Mouse (Mus musculus) hindbrain, postnatal 0 days (tissue): ENCODE measurements around the gene Fmn2. TPM values are rescaled to one million over a fixed set of nuclear protein-coding genes. Genes with fewer than 3 reads are reported as not detected.
A peak's percentile ranks its signal among the peaks of the same experiment; 100 is the strongest.

Experiments used
- ATAC-seq: fragments of 200-750 bp; cut with Nextera tagmentation; 2 replicates; pipeline ENCODE4 v1.8.0; 2017; ENCODE audit warnings: mild to moderate bottlenecking, moderate TSS enrichment, moderate library complexity
- DNase-seq: peaks from one replicate; pipeline ENCODE4 v3.0.0-alpha.2; 2015; ENCODE audit warnings: low spot score
- H3K27ac ChIP-seq: fragments of 300-500 bp; sonication (generic); 2 replicates; pipeline ENCODE4 v1.5.1; 2014; ENCODE audit warnings: mild to moderate bottlenecking
- H3K27me3 ChIP-seq: fragments of 300-500 bp; sonication (generic); 2 replicates; pipeline ENCODE4 v1.6.1; 2014; ENCODE audit warnings: low read length, mixed read lengths; ENCODE audit not compliant: insufficient read depth
- H3K36me3 ChIP-seq: fragments of 300-500 bp; sonication (generic); 2 replicates; pipeline ENCODE4 v1.6.1; 2014; ENCODE audit warnings: low read length, mixed read lengths; ENCODE audit not compliant: insufficient read depth
- H3K4me1 ChIP-seq: fragments of 300-500 bp; sonication (generic); 2 replicates; pipeline ENCODE4 v1.6.1; 2014; ENCODE audit warnings: antibody characterized with exemption, low read length, mixed read lengths; ENCODE audit not compliant: insufficient read depth
- H3K4me2 ChIP-seq: fragments of 300-500 bp; sonication (generic); 2 replicates; pipeline ENCODE4 v1.6.1; 2014; ENCODE audit warnings: low read depth, mild to moderate bottlenecking, low read length, moderate library complexity, mixed read lengths
- H3K4me3 ChIP-seq: fragments of 300-500 bp; sonication (generic); 2 replicates; pipeline ENCODE4 v1.5.1; 2014; ENCODE audit warnings: low read length
- H3K9ac ChIP-seq: fragments of 300-500 bp; sonication (generic); replicated peaks from 2 replicates; pipeline ENCODE4 v1.6.1; 2014; ENCODE audit warnings: mild to moderate bottlenecking, low read length, moderate library complexity, mixed read lengths
- H3K9me3 ChIP-seq: fragments of 300-500 bp; sonication (generic); 2 replicates; pipeline ENCODE4 v1.6.1; 2016; ENCODE audit warnings: low read length, mixed read lengths
- CTCF ChIP-seq: IDR thresholded peaks from 2 replicates; pipeline ENCODE4 v1.5.1; 2016; ENCODE audit warnings: antibody characterized with exemption, control low read depth, low read depth
- WGBS: fragments of 180-500 bp; shearing (Covaris S2); extraction: QIAGEN DNeasy Blood & Tissue Kit; methylation state at CpG from one replicate; pipeline ENCODE4 v1.1.7; 2014; 5-methylcytosine and 5-hydroxymethylcytosine counted together
- polyA plus RNA-seq: library from polyadenylated mRNA; unstranded; fragments of >200 nt; fragmentation: Nextera tagmentation; extraction: Ambion mirVana; gene quantifications from 2 replicates; pipeline ENCODE4 v1.2.1, GENCODE M21; 2015
- total RNA-seq: library from RNA; depleted of rRNA; stranded (reverse); fragments of >200 nt; gene quantifications from 2 replicates; pipeline ENCODE4 v1.2.3, GENCODE M21; 2014

The Fmn2 gene
- total and polyA plus RNA-seq, 2 experiments from 2014 or later, result 7.8 to 20.8 TPM

DNA sequence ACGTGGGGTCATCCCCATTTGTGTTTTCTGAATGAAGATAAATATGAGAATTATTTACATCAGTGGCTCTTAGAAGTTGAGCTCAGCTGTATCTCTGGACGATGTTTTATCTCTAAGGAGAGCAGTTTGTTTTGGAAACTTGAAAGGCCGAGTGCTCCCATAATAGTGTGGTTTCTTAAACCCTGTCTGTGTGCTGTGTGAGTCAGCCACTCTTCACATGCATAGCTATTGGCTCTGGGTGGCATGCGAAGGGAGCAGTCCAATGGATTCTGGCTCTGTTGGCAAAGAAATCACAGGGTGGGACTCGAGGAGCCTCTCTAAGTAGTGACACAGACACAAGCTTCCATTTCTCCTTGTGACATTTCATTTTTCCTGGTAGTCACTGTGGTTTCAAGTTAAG lies 152.9 kb downstream of the Fmn2 start:
- ATAC-seq, result no peak
- 60% methylated on average over 5 of the region's 5 CpGs for WGBS
- no peaks in the 10 kb centered on the region for H3K27me3 ChIP-seq
- no peak for DNase-seq
- H3K9me3 ChIP-seq, result no peaks in the 10 kb centered on the region
- H3K4me3 ChIP-seq, result no peak overlapping the region
- H3K4me2 ChIP-seq, result no peak overlapping the region
- H3K9ac ChIP-seq, result no peak overlapping the region
- H3K27ac ChIP-seq, result peak overlapping the region; percentile 20; the same call in 1 of the 2 replicates
- no peak for TF ChIP-seq CTCF
- no peaks in the 10 kb centered on the region for H3K36me3 ChIP-seq
- no peaks in the 10 kb centered on the region for H3K4me1 ChIP-seq

DNA sequence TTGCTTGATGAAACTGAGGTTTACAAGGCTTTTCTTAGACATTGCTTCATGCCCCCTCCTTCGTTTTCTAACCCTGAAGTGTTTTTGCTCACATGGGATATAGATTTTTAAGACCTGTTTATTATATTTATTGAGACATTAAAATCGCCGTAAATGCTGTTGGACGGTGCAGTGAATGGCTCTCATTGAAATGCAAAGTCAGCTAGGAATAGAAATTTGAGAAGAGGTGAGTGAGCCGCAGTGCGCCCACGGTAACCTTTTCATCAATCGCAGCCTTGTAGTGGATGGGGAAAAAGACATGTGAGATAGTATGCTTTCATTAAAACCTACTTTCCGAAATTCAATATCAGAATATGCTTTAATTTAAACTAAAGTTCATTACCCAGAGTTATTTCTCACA lies 153.7 kb downstream of the Fmn2 start:
- Histone ChIP-seq H3K4me1 (no peaks in the 10 kb centered on the region), H3K36me3 (no peaks in the 10 kb centered on the region), H3K9me3 (no peaks in the 10 kb centered on the region), H3K4me3 (no peak overlapping the region), H3K9ac (no peak overlapping the region), H3K27me3 (no peaks in the 10 kb centered on the region), H3K4me2 (no peak overlapping the region), H3K27ac (no peak overlapping the region)
- TF ChIP-seq CTCF, result no peak
- no peak for ATAC-seq
- 61% methylated on average over 9 of the region's 9 CpGs for WGBS
- no peak for DNase-seq

DNA sequence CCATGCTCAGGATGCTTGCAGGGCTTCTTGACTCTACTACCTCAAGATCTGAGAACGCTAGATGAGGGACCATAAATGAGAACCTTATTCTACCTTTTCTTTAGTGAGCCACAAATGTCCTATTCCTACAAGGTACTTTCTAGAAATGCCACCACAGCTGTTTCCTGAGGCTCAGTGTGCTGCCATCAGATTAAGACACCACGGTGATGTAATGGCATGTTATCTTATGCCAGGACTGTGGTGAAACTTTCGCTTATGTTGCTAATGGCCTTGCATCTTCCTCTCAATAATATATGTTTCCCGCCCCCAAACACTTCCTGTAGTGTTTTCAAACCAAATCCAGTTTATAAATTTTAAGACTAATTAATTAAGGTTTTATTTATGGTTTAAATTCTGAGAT lies 154.9 kb downstream of the Fmn2 start:
- H3K4me3 ChIP-seq, result no peak overlapping the region
- no peak for TF ChIP-seq CTCF
- H3K36me3 ChIP-seq, result no peaks in the 10 kb centered on the region
- no peak overlapping the region for H3K4me2 ChIP-seq
- H3K4me1 ChIP-seq, result no peaks in the 10 kb centered on the region
- DNase-seq, result no peak
- whole genome bisulfite sequencing, result 91% methylated on average over 4 of the region's 4 CpGs
- no peaks in the 10 kb centered on the region for H3K27me3 ChIP-seq
- no peaks in the 10 kb centered on the region for H3K9me3 ChIP-seq
- H3K9ac ChIP-seq, result no peak overlapping the region
- H3K27ac ChIP-seq, result no peak overlapping the region
- ATAC-seq, result no peak

DNA sequence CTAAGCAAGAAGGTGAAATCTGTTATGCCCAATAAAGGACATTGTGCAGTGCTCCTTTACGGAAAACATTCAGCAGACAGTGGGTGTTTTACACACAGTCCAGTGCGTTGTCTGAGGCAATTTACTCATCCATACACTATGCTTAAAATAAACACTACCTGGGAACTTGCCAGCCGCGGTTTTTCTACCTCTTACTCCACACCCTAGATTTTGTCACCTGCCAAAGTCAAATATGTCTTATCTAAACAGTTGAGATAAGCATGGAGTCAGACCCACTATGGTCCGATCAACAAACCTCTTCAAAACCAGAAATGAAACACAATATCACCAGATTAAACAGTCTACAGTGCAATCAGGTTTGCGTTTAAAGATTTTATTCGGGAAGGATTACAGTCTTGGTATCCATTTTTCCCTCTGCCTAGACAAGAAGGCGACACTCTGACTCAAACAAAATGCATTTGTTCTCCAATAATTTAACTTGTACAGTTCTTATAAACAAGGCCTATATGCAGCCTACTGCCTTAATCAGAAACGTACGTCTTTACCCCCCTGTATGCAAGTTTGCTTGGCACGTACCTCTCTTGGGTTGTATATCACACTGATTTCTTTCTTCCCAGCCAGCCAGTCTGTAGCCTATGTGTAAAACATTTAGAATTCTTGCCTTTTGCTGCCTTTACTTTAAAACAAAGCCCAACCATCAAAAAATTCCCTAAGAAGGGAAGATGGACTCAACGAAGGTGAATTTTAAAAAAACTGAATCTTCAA lies 158.0 kb downstream of the Fmn2 start:
- WGBS, result 92% methylated on average over 12 of the region's 12 CpGs
- Histone ChIP-seq H3K4me2 (no peak overlapping the region), H3K9me3 (no peaks in the 10 kb centered on the region), H3K27me3 (no peaks in the 10 kb centered on the region), H3K36me3 (no peaks in the 10 kb centered on the region), H3K9ac (no peak overlapping the region), H3K4me3 (no peak overlapping the region), H3K27ac (no peak overlapping the region), H3K4me1 (no peaks in the 10 kb centered on the region)
- no peak for DNase-seq
- ATAC-seq, result no peak
- no peak for TF ChIP-seq CTCF

DNA sequence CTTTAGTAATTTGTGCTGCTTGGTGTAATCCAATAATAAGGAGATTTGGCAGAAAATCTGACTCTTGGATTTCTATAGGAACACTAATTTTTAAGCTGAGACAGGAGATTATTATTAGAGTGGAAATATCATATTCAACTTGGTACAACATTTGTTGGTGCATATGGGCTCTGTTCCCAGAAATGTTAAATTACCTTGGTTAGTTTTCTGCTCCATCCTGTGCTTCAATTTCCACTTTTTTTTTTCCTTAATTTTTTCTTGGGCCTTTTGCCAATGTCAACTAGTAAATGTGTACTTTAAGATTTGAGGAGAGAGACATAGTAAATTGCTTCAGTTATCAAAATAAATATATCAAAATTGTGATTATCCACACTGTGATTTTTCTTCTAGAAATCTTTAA lies 163.5 kb downstream of the Fmn2 start:
- Histone ChIP-seq H3K4me1 (no peaks in the 10 kb centered on the region), H3K36me3 (no peaks in the 10 kb centered on the region), H3K9me3 (no peaks in the 10 kb centered on the region), H3K4me3 (no peak overlapping the region), H3K4me2 (no peak overlapping the region), H3K9ac (no peak overlapping the region), H3K27me3 (no peaks in the 10 kb centered on the region), H3K27ac (no peak overlapping the region)
- DNase-seq (no peak), ATAC-seq (no peak)
- TF ChIP-seq CTCF, result no peak

DNA sequence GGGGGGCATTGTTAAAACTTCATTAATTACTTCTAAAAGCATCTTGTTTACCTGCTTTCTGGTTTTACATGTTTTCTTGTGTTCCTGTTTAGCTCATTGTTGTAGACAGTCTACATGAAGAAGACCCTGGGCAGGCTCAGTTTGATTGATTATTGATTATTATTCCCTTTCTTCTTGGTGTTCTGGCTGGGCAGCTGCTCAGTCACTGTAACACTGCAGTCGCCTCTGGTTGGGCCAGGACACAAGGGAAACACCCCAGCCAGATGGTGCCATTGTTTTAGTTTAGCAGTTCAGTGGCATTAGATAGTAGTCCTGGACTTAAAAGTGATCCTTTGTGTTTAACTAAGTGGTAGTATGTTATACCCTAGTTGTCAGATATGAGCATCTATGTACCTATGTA lies 167.5 kb downstream of the Fmn2 start:
- Histone ChIP-seq H3K36me3 (no peaks in the 10 kb centered on the region), H3K4me3 (no peak overlapping the region), H3K27ac (no peak overlapping the region), H3K4me2 (no peak overlapping the region), H3K9ac (no peak overlapping the region), H3K27me3 (no peaks in the 10 kb centered on the region), H3K4me1 (no peaks in the 10 kb centered on the region), H3K9me3 (no peaks in the 10 kb centered on the region)
- no peak for TF ChIP-seq CTCF
- ATAC-seq (no peak), DNase-seq (no peak)
- 52% methylated on average over 1 of the region's 1 CpGs for WGBS

DNA sequence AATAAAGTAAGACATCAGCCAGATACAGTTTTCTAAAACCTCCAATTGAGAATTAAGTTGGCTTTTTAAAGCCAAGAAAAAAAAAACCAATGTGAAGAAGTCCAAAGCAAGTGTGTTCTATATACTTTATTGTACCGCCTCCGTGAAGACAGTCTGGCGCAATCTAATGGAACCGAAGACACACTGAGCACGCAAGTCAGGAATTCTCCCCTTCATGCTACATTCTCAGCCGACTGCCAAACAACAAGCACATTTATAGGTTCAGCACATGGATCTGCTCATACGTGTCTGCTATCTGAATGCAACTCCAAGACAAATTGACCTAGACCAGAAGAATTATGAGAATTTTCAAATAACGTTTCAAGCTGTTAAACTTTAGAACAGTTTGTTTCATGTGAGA lies 169.2 kb downstream of the Fmn2 start:
- Histone ChIP-seq H3K9me3 (no peaks in the 10 kb centered on the region), H3K36me3 (no peaks in the 10 kb centered on the region), H3K4me2 (no peak overlapping the region), H3K4me3 (no peak overlapping the region), H3K27me3 (no peaks in the 10 kb centered on the region), H3K4me1 (no peaks in the 10 kb centered on the region), H3K27ac (no peak overlapping the region), H3K9ac (no peak overlapping the region)
- ATAC-seq (no peak), DNase-seq (no peak)
- TF ChIP-seq CTCF, result no peak
- WGBS, result 90% methylated on average over 8 of the region's 8 CpGs
